Mouse (Mus musculus): ENCODE measurements around the gene Vti1a.

DNA sequence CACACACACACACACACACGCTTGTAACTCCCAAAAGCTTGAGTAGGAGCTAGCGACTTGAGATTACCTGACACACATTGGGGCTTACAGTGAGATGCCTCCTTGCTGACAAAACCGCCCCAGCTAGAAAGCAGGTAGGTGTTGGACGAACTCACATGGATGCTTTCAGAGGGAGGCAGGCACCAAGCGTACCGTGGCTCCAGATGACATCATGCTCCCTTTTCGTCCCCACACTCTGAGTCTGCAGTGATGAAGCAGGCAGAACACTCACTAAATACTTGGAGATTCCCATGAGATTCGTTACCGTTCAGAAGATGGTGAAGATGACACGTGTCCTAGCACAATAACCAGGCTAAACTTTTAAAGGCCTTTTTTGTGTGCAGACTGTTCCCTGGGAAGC lies 245.4 kb downstream of the Vti1a start:
- no peak for TF ChIP-seq CTCF (conservative IDR thresholded peaks at IDR 0.05; ENCODE audit: low read length)
- no peak for TF ChIP-seq POU5F1 (IDR thresholded peaks at IDR 0.05; ENCODE audit: borderline replicate concordance, low read length)
- no peak for TF ChIP-seq NANOG (IDR thresholded peaks at IDR 0.05; ENCODE audit: borderline replicate concordance, low read length)
